Mouse (Mus musculus): Measurements from ENCODE around the gene Senp2.

DNA sequence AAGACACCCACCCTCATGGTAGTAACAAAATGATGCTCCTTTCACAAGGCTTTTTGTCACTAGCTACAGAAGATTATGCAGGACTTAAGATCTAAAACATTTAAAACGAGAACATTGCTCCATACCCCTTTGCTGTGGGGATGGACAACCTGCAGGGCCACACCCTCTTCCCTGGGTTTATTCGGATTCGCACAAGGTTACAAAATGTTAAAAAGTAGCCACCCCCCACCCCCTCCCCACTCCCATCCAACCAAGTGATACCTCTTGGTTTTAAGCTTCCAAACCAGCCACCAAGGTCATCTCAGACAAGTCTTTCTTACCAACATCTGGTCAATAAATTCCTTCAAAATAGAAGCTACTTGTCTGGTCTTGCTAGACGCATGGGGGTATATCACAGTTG, 25.7 kb upstream of the Senp2 start:
- no peak for TF ChIP-seq CTCF (IDR thresholded peaks at IDR 0.05 in 2 of 3, conservative IDR thresholded peaks at IDR 0.05 in 1 of 3; ENCODE audit: control insufficient read depth in 1 of 3, insufficient read depth in 1 of 3, low read depth in 2 of 3, low read length in 3 of 3, poor library complexity in 1 of 3, severe bottlenecking in 1 of 3)
- TF ChIP-seq POLR2A (IDR thresholded peaks at IDR 0.05; ENCODE audit: control insufficient read depth in 1 of 2, insufficient read depth in 1 of 2, low read depth in 1 of 2, low read length in 2 of 2, poor library complexity in 1 of 2) = no peak
- no peak for TF ChIP-seq GATA1 (IDR thresholded peaks at IDR 0.05; ENCODE audit: low read depth, low read length)
